Mouse (Mus musculus): ENCODE data around the gene Zfp276. TPM values are rescaled to one million over a fixed set of nuclear protein-coding genes. Genes with fewer than 3 reads are reported as not detected.
A peak's percentile ranks its signal among the peaks of the same experiment; 100 is the strongest.
"Not testable (repeated sequence)": the region's sequence is repeated elsewhere in the genome, so short reads cannot be mapped to it uniquely, and the experiment has no call there.

Gene Zfp276
- polyA plus RNA-seq, 1 experiment from 2014 or later: 20.5 TPM

- peaks cover 21% of the 10 kb centered on the region for H3K4me1 ChIP-seq (replicated peaks; ENCODE audit: control insufficient read depth, insufficient read depth, low read length)
- peak overlapping the region; percentile 82 for H3K9ac ChIP-seq (ENCODE audit: low read length)
- peak overlapping the region; percentile 71 for H3K27ac ChIP-seq (ENCODE audit: low read depth)
- H3K27me3 ChIP-seq (replicated peaks; ENCODE audit: control insufficient read depth, insufficient read depth, low read length): no peaks in the 10 kb centered on the region
- no peaks in the 10 kb centered on the region for H3K9me3 ChIP-seq (ENCODE audit: control insufficient read depth, low read length)
- H3K4me3 ChIP-seq (ENCODE audit: low read depth, low read length): peak overlapping the region; percentile 98
- WGBS: 1% methylated on average over 38 of the region's 40 CpGs
- ATAC-seq (replicated peaks; ENCODE audit: low FRiP score, low TSS enrichment, low read depth): peak; percentile 33
- H3K36me3 ChIP-seq (ENCODE audit: control insufficient read depth, insufficient read depth, low read length): peaks cover 56% of the 10 kb centered on the region
- no peak for DNase-seq (ENCODE audit: low spot score)
- peak overlapping the region; percentile 57 for H3K4me2 ChIP-seq (ENCODE audit: low read length)
Measured at GRCm38 (mm10) chr8:123253451-123254098, 420 bp upstream of the Zfp276 start.

- peak overlapping the region; percentile 82 for H3K9ac ChIP-seq (ENCODE audit: low read length)
- no peak for DNase-seq (ENCODE audit: low spot score)
- peak overlapping the region; percentile 95 for H3K4me2 ChIP-seq (ENCODE audit: low read length)
- 61% methylated on average over 6 of the region's 6 CpGs for WGBS
- no peak overlapping the region for H3K27ac ChIP-seq (ENCODE audit: low read depth)
- H3K27me3 ChIP-seq (replicated peaks; ENCODE audit: control insufficient read depth, insufficient read depth, low read length): no peaks in the 10 kb centered on the region
- ATAC-seq (replicated peaks; ENCODE audit: low FRiP score, low TSS enrichment, low read depth): no peak
- peaks cover 54% of the 10 kb centered on the region for H3K36me3 ChIP-seq (ENCODE audit: control insufficient read depth, insufficient read depth, low read length)
- no peaks in the 10 kb centered on the region for H3K9me3 ChIP-seq (ENCODE audit: control insufficient read depth, low read length)
- peaks cover 21% of the 10 kb centered on the region for H3K4me1 ChIP-seq (replicated peaks; ENCODE audit: control insufficient read depth, insufficient read depth, low read length)
- peak overlapping the region; percentile 98 for H3K4me3 ChIP-seq (ENCODE audit: low read depth, low read length)
Measured at GRCm38 (mm10) chr8:123255170-123255569, 1.2 kb downstream of the Zfp276 start.

GRCm38 (mm10) chr8:123257114-123257513 lies 3.1 kb downstream of the Zfp276 start:
- no peaks in the 10 kb centered on the region for H3K9me3 ChIP-seq (ENCODE audit: control insufficient read depth, low read length)
- H3K4me3 ChIP-seq (ENCODE audit: low read depth, low read length): no peak overlapping the region
- peaks cover 21% of the 10 kb centered on the region for H3K4me1 ChIP-seq (replicated peaks; ENCODE audit: control insufficient read depth, insufficient read depth, low read length)
- no peak for ATAC-seq (replicated peaks; ENCODE audit: low FRiP score, low TSS enrichment, low read depth)
- no peaks in the 10 kb centered on the region for H3K27me3 ChIP-seq (replicated peaks; ENCODE audit: control insufficient read depth, insufficient read depth, low read length)
- H3K36me3 ChIP-seq (ENCODE audit: control insufficient read depth, insufficient read depth, low read length): peaks cover 51% of the 10 kb centered on the region
- no peak for DNase-seq (ENCODE audit: low spot score)
- no peak overlapping the region for H3K4me2 ChIP-seq (ENCODE audit: low read length)
- H3K9ac ChIP-seq (ENCODE audit: low read length): no peak overlapping the region
- no peak overlapping the region for H3K27ac ChIP-seq (ENCODE audit: low read depth)
- 84% methylated on average over 3 of the region's 3 CpGs for WGBS

GRCm38 (mm10) chr8:123257593-123257992 lies 3.6 kb downstream of the Zfp276 start:
- ATAC-seq (replicated peaks; ENCODE audit: low FRiP score, low TSS enrichment, low read depth); H3K9me3 ChIP-seq (ENCODE audit: control insufficient read depth, low read length); H3K4me2 ChIP-seq (ENCODE audit: low read length); H3K9ac ChIP-seq (ENCODE audit: low read length); H3K27me3 ChIP-seq (replicated peaks; ENCODE audit: control insufficient read depth, insufficient read depth, low read length); H3K27ac ChIP-seq (ENCODE audit: low read depth); H3K4me3 ChIP-seq (ENCODE audit: low read depth, low read length); DNase-seq (ENCODE audit: low spot score): not testable (repeated sequence)
- Histone ChIP-seq H3K36me3 (ENCODE audit: control insufficient read depth, insufficient read depth, low read length) (peaks cover 56% of the 10 kb centered on the region), H3K4me1 (replicated peaks; ENCODE audit: control insufficient read depth, insufficient read depth, low read length) (peaks cover 18% of the 10 kb centered on the region)
- 89% methylated on average over 8 of the region's 8 CpGs for WGBS

GRCm38 (mm10) chr8:123267926-123268656 lies 14.1 kb downstream of the Zfp276 start:
- H3K4me1 ChIP-seq (replicated peaks; ENCODE audit: control insufficient read depth, insufficient read depth, low read length): no peaks in the 10 kb centered on the region
- no peak overlapping the region for H3K9ac ChIP-seq (ENCODE audit: low read length)
- H3K36me3 ChIP-seq (ENCODE audit: control insufficient read depth, insufficient read depth, low read length): peaks cover 77% of the 10 kb centered on the region
- no peak overlapping the region for H3K4me3 ChIP-seq (ENCODE audit: low read depth, low read length)
- 70% methylated on average over 14 of the region's 14 CpGs for WGBS
- no peaks in the 10 kb centered on the region for H3K27me3 ChIP-seq (replicated peaks; ENCODE audit: control insufficient read depth, insufficient read depth, low read length)
- DNase-seq (ENCODE audit: low spot score): no peak
- H3K4me2 ChIP-seq (ENCODE audit: low read length): no peak overlapping the region
- no peak overlapping the region for H3K27ac ChIP-seq (ENCODE audit: low read depth)
- ATAC-seq (replicated peaks; ENCODE audit: low FRiP score, low TSS enrichment, low read depth): no peak
- H3K9me3 ChIP-seq (ENCODE audit: control insufficient read depth, low read length): no peaks in the 10 kb centered on the region

GRCm38 (mm10) chr8:123271147-123271546 lies 17.2 kb downstream of the Zfp276 start:
- ATAC-seq (replicated peaks; ENCODE audit: low FRiP score, low TSS enrichment, low read depth) (no peak), DNase-seq (ENCODE audit: low spot score) (no peak)
- Histone ChIP-seq H3K4me1 (replicated peaks; ENCODE audit: control insufficient read depth, insufficient read depth, low read length) (no peaks in the 10 kb centered on the region), H3K9me3 (ENCODE audit: control insufficient read depth, low read length) (no peaks in the 10 kb centered on the region), H3K27me3 (replicated peaks; ENCODE audit: control insufficient read depth, insufficient read depth, low read length) (no peaks in the 10 kb centered on the region), H3K27ac (ENCODE audit: low read depth) (no peak overlapping the region), H3K4me2 (ENCODE audit: low read length) (no peak overlapping the region), H3K4me3 (ENCODE audit: low read depth, low read length) (no peak overlapping the region), H3K9ac (ENCODE audit: low read length) (no peak overlapping the region), H3K36me3 (ENCODE audit: control insufficient read depth, insufficient read depth, low read length) (peaks cover 52% of the 10 kb centered on the region)
- 89% methylated on average over 10 of the region's 10 CpGs for WGBS

- H3K4me3 ChIP-seq (ENCODE audit: low read depth, low read length): no peak overlapping the region
- H3K9me3 ChIP-seq (ENCODE audit: control insufficient read depth, low read length): no peaks in the 10 kb centered on the region
- no peak overlapping the region for H3K27ac ChIP-seq (ENCODE audit: low read depth)
- DNase-seq (ENCODE audit: low spot score) (no peak), ATAC-seq (replicated peaks; ENCODE audit: low FRiP score, low TSS enrichment, low read depth) (no peak)
- H3K36me3 ChIP-seq (ENCODE audit: control insufficient read depth, insufficient read depth, low read length): peaks cover 47% of the 10 kb centered on the region
- WGBS: 69% methylated on average over 4 of the region's 4 CpGs
- H3K4me1 ChIP-seq (replicated peaks; ENCODE audit: control insufficient read depth, insufficient read depth, low read length): no peaks in the 10 kb centered on the region
- no peak overlapping the region for H3K4me2 ChIP-seq (ENCODE audit: low read length)
- no peak overlapping the region for H3K9ac ChIP-seq (ENCODE audit: low read length)
- H3K27me3 ChIP-seq (replicated peaks; ENCODE audit: control insufficient read depth, insufficient read depth, low read length): no peaks in the 10 kb centered on the region
Measured at GRCm38 (mm10) chr8:123271901-123272300, 17.9 kb downstream of the Zfp276 start.

GRCm38 (mm10) chr8:123274447-123274846 lies 20.5 kb downstream of the Zfp276 start:
- Histone ChIP-seq H3K4me3 (ENCODE audit: low read depth, low read length) (no peak overlapping the region), H3K9me3 (ENCODE audit: control insufficient read depth, low read length) (no peaks in the 10 kb centered on the region), H3K27ac (ENCODE audit: low read depth) (no peak overlapping the region), H3K4me2 (ENCODE audit: low read length) (no peak overlapping the region), H3K36me3 (ENCODE audit: control insufficient read depth, insufficient read depth, low read length) (peaks cover 25% of the 10 kb centered on the region), H3K9ac (ENCODE audit: low read length) (no peak overlapping the region), H3K4me1 (replicated peaks; ENCODE audit: control insufficient read depth, insufficient read depth, low read length) (no peaks in the 10 kb centered on the region), H3K27me3 (replicated peaks; ENCODE audit: control insufficient read depth, insufficient read depth, low read length) (no peaks in the 10 kb centered on the region)
- 76% methylated on average over 5 of the region's 5 CpGs for WGBS
- ATAC-seq (replicated peaks; ENCODE audit: low FRiP score, low TSS enrichment, low read depth) (no peak), DNase-seq (ENCODE audit: low spot score) (no peak)

GRCm38 (mm10) chr8:123275096-123275495 lies 21.1 kb downstream of the Zfp276 start:
- 95% methylated on average over 12 of the region's 12 CpGs for WGBS
- DNase-seq (ENCODE audit: low spot score): no peak
- no peak for ATAC-seq (replicated peaks; ENCODE audit: low FRiP score, low TSS enrichment, low read depth)
- no peaks in the 10 kb centered on the region for H3K27me3 ChIP-seq (replicated peaks; ENCODE audit: control insufficient read depth, insufficient read depth, low read length)
- H3K4me1 ChIP-seq (replicated peaks; ENCODE audit: control insufficient read depth, insufficient read depth, low read length): no peaks in the 10 kb centered on the region
- H3K27ac ChIP-seq (ENCODE audit: low read depth): no peak overlapping the region
- H3K9ac ChIP-seq (ENCODE audit: low read length): no peak overlapping the region
- no peaks in the 10 kb centered on the region for H3K9me3 ChIP-seq (ENCODE audit: control insufficient read depth, low read length)
- no peak overlapping the region for H3K4me3 ChIP-seq (ENCODE audit: low read depth, low read length)
- peaks cover 22% of the 10 kb centered on the region for H3K36me3 ChIP-seq (ENCODE audit: control insufficient read depth, insufficient read depth, low read length)
- H3K4me2 ChIP-seq (ENCODE audit: low read length): no peak overlapping the region
